Mouse (Mus musculus): ENCODE results near the gene Ryr1. TPM values are rescaled to one million over a fixed set of nuclear protein-coding genes. Genes with fewer than 3 reads are reported as not detected.
A peak's percentile ranks its signal among the peaks of the same experiment; 100 is the strongest.
"Not testable (repeated sequence)": the region's sequence is repeated elsewhere in the genome, so short reads cannot be mapped to it uniquely, and the experiment has no call there.

Gene Ryr1
- polyA plus RNA-seq, 1 experiment from 2014 or later: 0.03 TPM

GRCm38 (mm10) chr7:29146625-29147367 is 21.8 kb upstream of the Ryr1 start:
- in situ Hi-C loops (cut with MboI; ENCODE audit: low pct_unique_long_range_greater_than_20kb): no loop called here
- peaks cover 5% of the 10 kb centered on the region for H3K27me3 ChIP-seq
- ATAC-seq (no peak), DNase-seq (ENCODE audit: low read depth, low spot score) (no peak)
- no peak for TF ChIP-seq CTCF (IDR thresholded peaks at IDR 0.05)
- ChIA-PET CTCF (interaction anchor here (1.2 to 1.9 kb wide), 2 partner anchors 8 to 21 kb away, joined by 3 to 5 read pairs; partner anchors contain the start of gene Ryr1), POLR2A (no interaction called here)

GRCm38 (mm10) chr7:29144006-29144405 is 19.0 kb upstream of the Ryr1 start:
- ATAC-seq (no peak), DNase-seq (ENCODE audit: low read depth, low spot score) (no peak)
- in situ Hi-C loops (cut with MboI; ENCODE audit: low pct_unique_long_range_greater_than_20kb): no loop called here
- CTCF ChIA-PET: no interaction called here
- H3K27me3 ChIP-seq: peaks cover 5% of the 10 kb centered on the region
- POLR2A ChIA-PET: no interaction called here
- no peak for TF ChIP-seq CTCF (IDR thresholded peaks at IDR 0.05)

GRCm38 (mm10) chr7:29141416-29141815 is 16.4 kb upstream of the Ryr1 start:
- H3K27me3 ChIP-seq: peaks cover 10% of the 10 kb centered on the region
- ATAC-seq (no peak), DNase-seq (ENCODE audit: low read depth, low spot score) (no peak)
- POLR2A ChIA-PET: no interaction called here
- no peak for TF ChIP-seq CTCF (IDR thresholded peaks at IDR 0.05)
- in situ Hi-C loops (cut with MboI; ENCODE audit: low pct_unique_long_range_greater_than_20kb): no loop called here
- CTCF ChIA-PET: interaction anchor here (1.5 kb wide), 1 partner anchor 13 kb away, joined by 3 read pairs; no protein-coding TSS in a partner anchor

GRCm38 (mm10) chr7:29139237-29139636 is 14.3 kb upstream of the Ryr1 start:
- H3K27me3 ChIP-seq: peaks cover 23% of the 10 kb centered on the region
- in situ Hi-C loops (cut with MboI; ENCODE audit: low pct_unique_long_range_greater_than_20kb): loop anchor here (5.0 kb wide), 1 partner anchor 93 kb away; the partner anchor contains the start of gene Kcnk6
- ChIA-PET POLR2A (interaction anchor here (1.2 kb wide), 1 partner anchor 16 kb away, joined by 3 read pairs; no protein-coding TSS in a partner anchor), CTCF (interaction anchor here (0.8 kb wide), 1 partner anchor 8 kb away, joined by 3 read pairs; no protein-coding TSS in a partner anchor)
- not testable (repeated sequence) for ATAC-seq; DNase-seq (ENCODE audit: low read depth, low spot score)

GRCm38 (mm10) chr7:29137429-29137828 is 12.4 kb upstream of the Ryr1 start:
- DNase-seq (ENCODE audit: low read depth, low spot score) (no peak), ATAC-seq (no peak)
- in situ Hi-C loops (cut with MboI; ENCODE audit: low pct_unique_long_range_greater_than_20kb): loop anchor here (5.0 kb wide), 1 partner anchor 95 kb away; the partner anchor contains the start of gene Kcnk6
- H3K27me3 ChIP-seq: peaks cover 27% of the 10 kb centered on the region
- POLR2A ChIA-PET: interaction anchor here (0.7 kb wide), 1 partner anchor 138 kb away, joined by 8 read pairs; no protein-coding TSS in a partner anchor
- CTCF ChIA-PET: no interaction called here
- TF ChIP-seq CTCF (IDR thresholded peaks at IDR 0.05): no peak

- CTCF ChIA-PET: no interaction called here
- no peak for DNase-seq (ENCODE audit: low read depth, low spot score)
- no peak for ATAC-seq
- POLR2A ChIA-PET: no interaction called here
- in situ Hi-C loops (cut with MboI; ENCODE audit: low pct_unique_long_range_greater_than_20kb): loop anchor here (5.0 kb wide), 1 partner anchor 97 kb away; the partner anchor contains the start of gene Kcnk6
- no peak for TF ChIP-seq CTCF (IDR thresholded peaks at IDR 0.05)
- peaks cover 27% of the 10 kb centered on the region for H3K27me3 ChIP-seq
These were observed 9.9 kb upstream of the Ryr1 start, which contains the start of gene Rasgrp4 for GRCm38 (mm10) chr7:29134693-29135386. Gene Rasgrp4 (plus strand): TSS chr7:29134851.

GRCm38 (mm10) chr7:29134230-29134629 is 9.3 kb upstream of the Ryr1 start:
- POLR2A ChIA-PET: no interaction called here
- H3K27me3 ChIP-seq: peaks cover 27% of the 10 kb centered on the region
- no peak for TF ChIP-seq CTCF (IDR thresholded peaks at IDR 0.05)
- no peak for DNase-seq (ENCODE audit: low read depth, low spot score)
- in situ Hi-C loops (cut with MboI; ENCODE audit: low pct_unique_long_range_greater_than_20kb): no loop called here
- CTCF ChIA-PET: no interaction called here
- no peak for ATAC-seq

GRCm38 (mm10) chr7:29128725-29129124 is 3.7 kb upstream of the Ryr1 start:
- DNase-seq (ENCODE audit: low read depth, low spot score) (no peak), ATAC-seq (no peak)
- ChIA-PET CTCF (interaction anchor here (0.9 to 2.6 kb wide), 3 partner anchors 32 to 172 kb away, joined by 4 to 8 read pairs (median 4); no protein-coding TSS in a partner anchor), POLR2A (no interaction called here)
- peak; percentile 70 for TF ChIP-seq CTCF (IDR thresholded peaks at IDR 0.05)
- peaks cover 4% of the 10 kb centered on the region for H3K27me3 ChIP-seq
- in situ Hi-C loops (cut with MboI; ENCODE audit: low pct_unique_long_range_greater_than_20kb): loop anchor here (5.0 kb wide), 1 partner anchor 164 kb away; no protein-coding TSS in a partner anchor

GRCm38 (mm10) chr7:29126173-29126915 is 1.4 kb upstream of the Ryr1 start:
- no peaks in the 10 kb centered on the region for H3K27me3 ChIP-seq
- ATAC-seq: no peak
- in situ Hi-C loops (cut with MboI; ENCODE audit: low pct_unique_long_range_greater_than_20kb): loop anchor here (5.0 kb wide), 1 partner anchor 166 kb away; no protein-coding TSS in a partner anchor
- peak; percentile 86 for TF ChIP-seq CTCF (IDR thresholded peaks at IDR 0.05)
- POLR2A ChIA-PET: no interaction called here
- peak; percentile 24 for DNase-seq (ENCODE audit: low read depth, low spot score)
- CTCF ChIA-PET: interaction anchor here (0.6 to 2.1 kb wide), 10 partner anchors 20 to 175 kb away, joined by 3 to 12 read pairs (median 4); no protein-coding TSS in a partner anchor

Measured in Patski (cell line).